Mouse (Mus musculus): ENCODE measurements around the gene Tex48. TPM values are rescaled to one million over a fixed set of nuclear protein-coding genes. Genes with fewer than 3 reads are reported as not detected.

The Tex48 gene
- not detected for polyA plus RNA-seq (2014; fragmentation: Illumina TruSeq; extraction: RNeasy Lipid Tissue Mini Kit (QIAGEN cat#74804); ENCODE audit: low replicate concordance)

GRCm38 (mm10) chr4:63622378-63622835, at the start of gene Tex48:
Gene Tex48, minus strand, starts transcription at chr4:63622428.

GRCm38 (mm10) chr4:63663279-63663678, 41.1 kb upstream of the Tex48 start, which contains the start of gene Gm11214:
Gene Gm11214, minus strand, starts transcription at chr4:63663379.

GRCm38 (mm10) chr4:63604945-63605344, 17.3 kb downstream of the Tex48 start, which contains the start of gene Gm11213:
Gene Gm11213, minus strand, starts transcription at chr4:63605261.

GRCm38 (mm10) chr4:63558407-63559081, 63.7 kb downstream of the Tex48 start, which contains the start of gene Tmem268:
Gene Tmem268, plus strand, starts transcription at chr4:63558781.

Other genes starting within 250 kb of the Tex48 start
- 0.30 TPM for gene Akna, start 219.1 kb downstream of the Tex48 start, polyA plus RNA-seq (2014; fragmentation: Illumina TruSeq; extraction: RNeasy Lipid Tissue Mini Kit (QIAGEN cat#74804); ENCODE audit: low replicate concordance)
- gene Whrn, start 126.4 kb downstream of the Tex48 start, polyA plus RNA-seq (2014; fragmentation: Illumina TruSeq; extraction: RNeasy Lipid Tissue Mini Kit (QIAGEN cat#74804); ENCODE audit: low replicate concordance), result 0.93 TPM
- gene Atp6v1g1, start 77.7 kb downstream of the Tex48 start, polyA plus RNA-seq (2014; fragmentation: Illumina TruSeq; extraction: RNeasy Lipid Tissue Mini Kit (QIAGEN cat#74804); ENCODE audit: low replicate concordance), result 171 TPM
- gene Tmem268, start 63.6 kb downstream of the Tex48 start, polyA plus RNA-seq (2014; fragmentation: Illumina TruSeq; extraction: RNeasy Lipid Tissue Mini Kit (QIAGEN cat#74804); ENCODE audit: low replicate concordance), result 10.2 TPM
- not detected for gene Gm11213, start 17.2 kb downstream of the Tex48 start, polyA plus RNA-seq (2014; fragmentation: Illumina TruSeq; extraction: RNeasy Lipid Tissue Mini Kit (QIAGEN cat#74804); ENCODE audit: low replicate concordance)
- gene Gm11214, start 41.0 kb upstream of the Tex48 start, polyA plus RNA-seq (2014; fragmentation: Illumina TruSeq; extraction: RNeasy Lipid Tissue Mini Kit (QIAGEN cat#74804); ENCODE audit: low replicate concordance), result not detected
- 0.97 TPM for gene Tnfsf15, start 122.7 kb upstream of the Tex48 start, polyA plus RNA-seq (2014; fragmentation: Illumina TruSeq; extraction: RNeasy Lipid Tissue Mini Kit (QIAGEN cat#74804); ENCODE audit: low replicate concordance)
- gene Tnfsf8, start 238.9 kb upstream of the Tex48 start, polyA plus RNA-seq (2014; fragmentation: Illumina TruSeq; extraction: RNeasy Lipid Tissue Mini Kit (QIAGEN cat#74804); ENCODE audit: low replicate concordance), result 3.3 TPM